Mouse (Mus musculus) neural tube, embryonic 11.5 days (tissue): ENCODE data around the gene Pth2. TPM values are rescaled to one million over a fixed set of nuclear protein-coding genes. Genes with fewer than 3 reads are reported as not detected.

Experiments
- ATAC-seq: fragments of 200-750 bp; cut with Nextera tagmentation; 2 replicates; pipeline ENCODE4 v1.8.0; 2017; ENCODE audit warnings: moderate number of reproducible peaks, mild to moderate bottlenecking, moderate TSS enrichment, moderate library complexity; ENCODE audit not compliant: insufficient read depth, low FRiP score, low TSS enrichment
- DNase-seq: peaks from one replicate; pipeline ENCODE4 v3.0.0-alpha.2; 2015; ENCODE audit warnings: low spot score
- H3K27ac ChIP-seq: fragments of 300-500 bp; sonication (generic); 2 replicates; pipeline ENCODE4 v1.5.1; 2014; ENCODE audit warnings: low read depth, mild to moderate bottlenecking, low read length
- H3K27me3 ChIP-seq: fragments of 300-500 bp; sonication (generic); 2 replicates; pipeline ENCODE4 v1.6.1; 2014; ENCODE audit warnings: mild to moderate bottlenecking, low read length, mixed read lengths; ENCODE audit not compliant: control insufficient read depth, insufficient read depth
- H3K36me3 ChIP-seq: fragments of 300-500 bp; sonication (generic); 2 replicates; pipeline ENCODE4 v1.6.1; 2014; ENCODE audit warnings: mild to moderate bottlenecking, low read length, moderate library complexity, mixed read lengths; ENCODE audit not compliant: control insufficient read depth, insufficient read depth
- H3K4me1 ChIP-seq: fragments of 300-500 bp; sonication (generic); 2 replicates; pipeline ENCODE4 v1.6.1; 2014; ENCODE audit warnings: low read length, mixed read lengths; ENCODE audit not compliant: control insufficient read depth, insufficient read depth
- H3K4me2 ChIP-seq: fragments of 300-500 bp; sonication (generic); 2 replicates; pipeline ENCODE4 v1.6.1; 2014; ENCODE audit warnings: low read depth, mild to moderate bottlenecking, moderate library complexity
- H3K4me3 ChIP-seq: fragments of 300-500 bp; sonication (generic); 2 replicates; pipeline ENCODE4 v1.5.1; 2014; ENCODE audit warnings: low read depth, low read length
- H3K9ac ChIP-seq: fragments of 300-500 bp; sonication (generic); 2 replicates; pipeline ENCODE4 v1.6.1; 2014; ENCODE audit warnings: mild to moderate bottlenecking, low read length
- H3K9me3 ChIP-seq: fragments of 300-500 bp; sonication (generic); 2 replicates; pipeline ENCODE4 v1.6.1; 2016; ENCODE audit warnings: low read length; ENCODE audit not compliant: control insufficient read depth
- WGBS: fragments of 180-500 bp; shearing (Covaris S2); extraction: QIAGEN DNeasy Blood & Tissue Kit; methylation state at CpG from one replicate; pipeline ENCODE4 v1.1.7; 2014; 5-methylcytosine and 5-hydroxymethylcytosine counted together
- polyA plus RNA-seq: library from polyadenylated mRNA; unstranded; fragments of >200 nt; fragmentation: Nextera tagmentation; extraction: Ambion mirVana; gene quantifications from 2 replicates; pipeline ENCODE4 v1.2.1, GENCODE M21; 2014

The Pth2 gene
- polyA plus RNA-seq, 1 experiment from 2014 or later = not detected

DNA sequence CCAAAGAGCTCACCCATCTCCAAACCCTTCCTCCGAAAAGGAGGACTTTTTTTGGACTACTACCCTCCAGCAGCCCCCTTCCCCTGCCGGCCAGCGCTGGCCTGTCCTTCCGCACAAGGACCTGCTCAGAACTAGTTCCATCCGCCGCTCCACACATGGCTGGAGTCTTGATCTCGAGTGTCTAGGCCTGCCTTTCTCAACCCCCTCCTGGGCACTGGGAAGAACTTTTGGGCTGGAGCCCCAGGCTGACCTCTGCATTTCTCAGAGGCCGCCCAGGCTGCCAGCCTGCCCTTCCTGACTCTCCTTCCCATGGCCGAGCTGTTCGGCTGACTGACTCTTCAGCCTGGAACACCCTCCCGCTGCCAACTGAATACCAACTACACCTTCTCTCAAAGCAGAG is 1.8 kb downstream of the Pth2 start:
- ATAC-seq = no peak
- peaks cover 79% of the 10 kb centered on the region for H3K27me3 ChIP-seq
- H3K36me3 ChIP-seq = no peaks in the 10 kb centered on the region
- peak overlapping the region; percentile 4; the same call in 1 of the 2 replicates for H3K4me3 ChIP-seq
- no peak for DNase-seq
- peaks cover 8% of the 10 kb centered on the region; the same call in 1 of the 2 replicates for H3K4me1 ChIP-seq
- WGBS = 18% methylated on average over 11 of the region's 11 CpGs
- H3K27ac ChIP-seq = no peak overlapping the region
- H3K9ac ChIP-seq = no peak overlapping the region
- no peaks in the 10 kb centered on the region for H3K9me3 ChIP-seq
- H3K4me2 ChIP-seq = peak overlapping the region; percentile 43

DNA sequence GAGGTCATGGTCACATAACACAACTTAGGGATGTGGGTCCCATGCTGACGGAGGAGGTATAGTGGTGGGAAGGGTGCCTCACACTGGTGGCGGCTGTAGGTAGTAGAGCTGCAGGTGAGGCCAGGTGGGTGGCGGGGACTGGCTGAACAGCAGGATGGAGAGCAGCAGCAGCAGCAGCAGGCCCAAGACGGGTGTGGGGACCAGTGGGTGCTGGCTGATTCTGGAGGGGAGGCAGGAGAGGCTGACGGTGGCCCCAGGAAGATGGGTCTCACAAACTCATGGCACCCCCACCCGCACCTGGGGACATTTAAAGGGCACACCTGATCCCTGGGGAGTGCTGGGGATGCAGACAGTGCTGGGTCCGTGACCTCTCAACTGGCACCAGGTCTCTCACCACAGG is 2.9 kb downstream of the Pth2 start:
- DNase-seq (no peak), ATAC-seq (no peak)
- WGBS = 71% methylated on average over 7 of the region's 7 CpGs
- Histone ChIP-seq H3K9ac (no peak overlapping the region), H3K4me1 (peaks cover 8% of the 10 kb centered on the region; the same call in 1 of the 2 replicates), H3K4me2 (no peak overlapping the region), H3K36me3 (no peaks in the 10 kb centered on the region), H3K4me3 (no peak overlapping the region), H3K27me3 (peaks cover 69% of the 10 kb centered on the region), H3K9me3 (no peaks in the 10 kb centered on the region), H3K27ac (no peak overlapping the region)

DNA sequence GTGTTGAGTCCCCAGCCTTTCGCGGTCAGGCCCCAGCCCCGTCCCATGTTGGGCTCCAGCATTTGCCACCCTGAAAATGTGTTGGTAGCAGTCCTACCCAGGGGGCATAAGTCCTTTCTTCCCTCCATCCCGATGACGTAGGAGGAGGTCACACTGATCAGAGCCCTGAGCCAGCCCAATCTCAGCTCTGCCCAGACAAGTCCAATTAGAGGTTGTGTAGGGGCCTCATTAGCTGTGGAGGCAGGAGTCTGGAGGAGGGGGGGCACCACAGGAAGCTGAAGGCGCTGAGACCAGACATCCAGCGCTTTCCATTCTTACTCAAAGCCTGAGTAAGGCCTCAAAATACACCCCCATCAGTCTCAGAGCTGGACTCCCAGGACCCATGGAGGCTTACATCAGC is 5.1 kb downstream of the Pth2 start:
- H3K4me2 ChIP-seq = no peak overlapping the region
- peaks cover 8% of the 10 kb centered on the region; the same call in 1 of the 2 replicates for H3K4me1 ChIP-seq
- ATAC-seq (no peak), DNase-seq (no peak)
- no peak overlapping the region for H3K9ac ChIP-seq
- H3K27ac ChIP-seq = no peak overlapping the region
- WGBS = 67% methylated on average over 7 of the region's 7 CpGs
- no peak overlapping the region for H3K4me3 ChIP-seq
- no peaks in the 10 kb centered on the region for H3K9me3 ChIP-seq
- H3K36me3 ChIP-seq = no peaks in the 10 kb centered on the region
- H3K27me3 ChIP-seq = peaks cover 53% of the 10 kb centered on the region

DNA sequence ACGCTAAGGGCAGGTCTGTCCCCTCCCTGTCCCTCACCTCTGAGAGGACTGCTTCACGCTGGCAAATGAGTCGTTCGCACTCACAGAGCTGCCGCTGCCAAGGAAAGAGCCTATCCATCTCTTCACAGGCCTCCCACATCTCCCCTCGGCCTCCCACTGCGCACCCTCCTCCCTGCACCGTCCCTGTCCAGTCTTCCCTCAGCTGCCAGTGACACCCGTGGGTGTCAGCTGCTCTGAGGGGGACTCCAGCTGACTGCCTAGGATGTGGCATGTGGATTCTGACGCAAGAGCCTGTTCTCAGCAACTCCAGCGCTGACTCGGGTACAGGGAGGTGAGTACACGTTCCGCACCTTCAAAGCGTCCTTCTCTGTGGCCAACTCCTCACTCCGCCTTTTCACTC is 8.8 kb downstream of the Pth2 start:
- H3K4me3 ChIP-seq = no peak overlapping the region
- H3K4me1 ChIP-seq = 0 out of 2 replicates have a peak, but pooled peaks cover 2% of the 10 kb centered on the region
- no peak overlapping the region for H3K4me2 ChIP-seq
- H3K27me3 ChIP-seq = peaks cover 16% of the 10 kb centered on the region
- no peaks in the 10 kb centered on the region for H3K9me3 ChIP-seq
- H3K9ac ChIP-seq = no peak overlapping the region
- ATAC-seq (no peak), DNase-seq (no peak)
- no peak overlapping the region for H3K27ac ChIP-seq
- H3K36me3 ChIP-seq = no peaks in the 10 kb centered on the region
- WGBS = 53% methylated on average over 16 of the region's 16 CpGs

DNA sequence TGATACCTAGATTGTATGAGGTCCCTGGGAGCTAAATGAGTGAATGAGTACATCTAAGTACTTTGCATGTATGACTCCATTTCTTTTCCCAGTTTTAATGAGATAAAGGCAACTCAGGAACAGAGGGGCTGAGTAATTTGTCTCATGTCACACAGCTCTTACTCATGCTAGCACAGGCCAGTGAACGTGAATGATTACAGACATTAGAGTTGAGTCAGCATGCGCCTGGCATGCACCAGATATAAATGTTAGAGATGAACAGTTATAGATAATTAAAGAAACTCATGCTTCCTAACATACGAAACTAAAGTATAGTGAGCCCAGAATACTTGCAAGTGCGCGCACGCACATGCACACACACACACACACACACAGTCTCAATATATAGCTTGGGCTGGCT is 9.4 kb downstream of the Pth2 start:
- no peak overlapping the region for H3K4me3 ChIP-seq
- H3K36me3 ChIP-seq = no peaks in the 10 kb centered on the region
- no peak overlapping the region for H3K4me2 ChIP-seq
- no peak for ATAC-seq
- 0 out of 2 replicates have a peak, but pooled peaks cover 2% of the 10 kb centered on the region for H3K4me1 ChIP-seq
- H3K27me3 ChIP-seq = peaks cover 11% of the 10 kb centered on the region; the same call in 1 of the 2 replicates
- no peaks in the 10 kb centered on the region for H3K9me3 ChIP-seq
- no peak overlapping the region for H3K27ac ChIP-seq
- no peak for DNase-seq
- H3K9ac ChIP-seq = no peak overlapping the region
- 93% methylated on average over 6 of the region's 6 CpGs for WGBS

DNA sequence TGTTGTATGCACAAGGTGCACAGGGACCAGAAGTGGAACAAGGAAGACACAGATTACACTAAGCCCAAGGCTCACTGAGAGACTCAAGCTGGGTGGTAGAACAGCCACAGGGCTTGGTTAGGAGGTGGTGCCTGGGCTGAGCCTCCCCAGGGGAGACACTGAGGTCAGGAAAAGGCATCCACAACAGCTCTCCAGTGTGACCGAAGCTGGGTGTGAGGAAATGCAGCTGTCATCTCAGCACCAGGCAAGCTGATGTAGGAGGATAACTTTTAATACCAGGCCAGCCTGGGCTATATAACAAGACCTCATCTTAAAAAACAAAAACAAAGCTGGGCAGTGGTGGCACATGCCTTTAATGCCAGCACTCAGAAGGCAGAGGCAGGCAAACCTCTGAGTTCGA is 10.4 kb downstream of the Pth2 start:
- no peak overlapping the region for H3K27ac ChIP-seq
- no peak overlapping the region for H3K9ac ChIP-seq
- H3K27me3 ChIP-seq = peaks cover 7% of the 10 kb centered on the region; the same call in 1 of the 2 replicates
- no peak overlapping the region for H3K4me2 ChIP-seq
- H3K4me1 ChIP-seq = 0 out of 2 replicates have a peak, but pooled peaks cover 2% of the 10 kb centered on the region
- 73% methylated on average over 2 of the region's 2 CpGs for whole genome bisulfite sequencing
- ATAC-seq (no peak), DNase-seq (no peak)
- H3K9me3 ChIP-seq = no peaks in the 10 kb centered on the region
- H3K36me3 ChIP-seq = no peaks in the 10 kb centered on the region
- no peak overlapping the region for H3K4me3 ChIP-seq

DNA sequence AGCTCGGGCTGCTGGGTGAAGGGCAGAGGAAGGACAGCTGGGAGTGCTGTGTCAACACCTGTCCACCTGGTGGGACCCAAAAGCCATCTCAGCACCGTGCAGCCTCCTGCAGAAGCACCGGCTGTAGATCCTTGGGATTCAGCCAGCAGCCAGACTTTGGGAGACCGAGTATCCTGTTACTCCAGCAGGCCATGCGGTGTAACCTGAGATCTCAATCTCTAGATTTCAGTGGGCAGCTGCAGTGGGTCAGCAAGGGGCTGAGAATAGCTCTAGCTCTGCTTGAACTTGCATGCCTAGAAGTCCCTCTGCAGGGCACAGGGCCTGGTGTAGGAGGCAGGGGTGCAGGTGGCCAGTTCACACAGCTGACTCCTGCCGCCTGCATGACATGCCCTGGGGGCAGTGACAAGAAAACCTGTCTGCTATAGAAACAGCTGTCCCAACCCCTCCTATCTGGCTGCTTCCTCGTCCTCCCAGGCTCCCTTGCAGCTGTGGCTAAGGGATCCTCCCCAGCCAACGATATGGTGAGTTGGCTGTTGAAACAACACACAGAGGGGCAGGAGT is 11.1 kb downstream of the Pth2 start:
- WGBS = 19% methylated on average over 8 of the region's 8 CpGs
- H3K4me2 ChIP-seq = no peak overlapping the region
- H3K9me3 ChIP-seq = no peaks in the 10 kb centered on the region
- H3K36me3 ChIP-seq = no peaks in the 10 kb centered on the region
- ATAC-seq = no peak
- H3K27ac ChIP-seq = no peak overlapping the region
- H3K4me3 ChIP-seq = no peak overlapping the region
- H3K4me1 ChIP-seq = 0 out of 2 replicates have a peak, but pooled peaks cover 2% of the 10 kb centered on the region
- H3K9ac ChIP-seq = no peak overlapping the region
- peaks cover 7% of the 10 kb centered on the region; the same call in 1 of the 2 replicates for H3K27me3 ChIP-seq
- DNase-seq = peak; percentile 34

DNA sequence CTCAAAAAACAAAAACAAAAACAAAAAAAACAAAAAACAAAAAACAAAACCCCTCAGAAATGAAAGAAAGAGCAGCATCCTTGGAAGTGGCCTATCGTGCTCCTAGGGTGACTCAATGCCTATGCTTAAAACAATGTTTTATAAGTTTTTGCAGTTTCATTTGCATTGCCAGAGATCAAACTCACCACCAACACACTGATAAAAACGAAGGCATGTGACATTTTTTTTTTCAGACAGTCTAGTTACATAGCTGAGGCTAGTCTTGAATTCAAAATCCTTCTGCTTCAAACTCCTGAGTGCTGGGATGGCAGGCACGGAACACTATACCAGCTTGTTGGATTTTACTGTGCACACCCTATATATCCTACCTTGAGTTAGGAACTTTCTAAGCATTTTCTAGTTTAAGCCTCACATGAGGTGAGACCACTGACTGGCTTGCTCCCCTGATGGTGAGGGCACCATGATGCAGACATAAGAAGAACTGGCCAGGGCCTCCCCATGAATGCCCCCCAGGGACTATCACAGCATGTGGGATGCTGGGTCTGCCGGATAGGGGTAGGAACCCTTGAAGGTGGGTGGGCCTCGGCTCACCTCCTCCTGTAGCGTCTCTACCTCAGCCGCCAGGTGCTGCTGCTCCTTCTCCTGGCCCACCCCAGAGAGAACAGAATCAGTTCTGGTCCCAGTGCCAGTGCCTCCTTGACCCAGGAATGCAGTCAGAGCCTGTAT is 12.0 kb downstream of the Pth2 start:
- Histone ChIP-seq H3K27ac (no peak overlapping the region), H3K4me1 (0 out of 2 replicates have a peak, but pooled peaks cover 2% of the 10 kb centered on the region), H3K4me2 (no peak overlapping the region), H3K4me3 (no peak overlapping the region), H3K36me3 (no peaks in the 10 kb centered on the region), H3K9ac (no peak overlapping the region), H3K9me3 (no peaks in the 10 kb centered on the region), H3K27me3 (peaks cover 7% of the 10 kb centered on the region; the same call in 1 of the 2 replicates)
- 85% methylated on average over 7 of the region's 7 CpGs for WGBS
- no peak for ATAC-seq
- no peak for DNase-seq

DNA sequence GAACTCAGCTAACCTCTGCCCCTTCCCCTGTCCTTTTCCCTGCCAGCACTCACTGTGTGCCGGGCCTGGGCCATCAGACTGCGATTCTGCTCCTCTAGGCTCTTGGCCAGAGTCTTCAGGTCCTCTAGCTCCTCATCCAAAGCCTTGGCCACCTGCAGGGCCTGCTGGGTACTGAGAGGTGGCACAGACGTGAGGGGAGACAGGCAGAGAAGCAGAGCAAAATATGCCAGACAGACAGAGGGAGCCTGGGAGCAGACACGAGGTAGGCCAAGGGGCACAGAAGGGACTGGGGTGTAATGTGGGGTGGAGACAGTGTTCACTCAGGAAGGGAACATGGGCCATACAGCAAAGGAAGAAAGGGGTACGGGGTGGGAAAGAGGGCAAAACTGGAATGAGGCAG is 12.6 kb downstream of the Pth2 start:
- 72% methylated on average over 5 of the region's 5 CpGs for WGBS
- H3K4me1 ChIP-seq = 0 out of 2 replicates have a peak, but pooled peaks cover 2% of the 10 kb centered on the region
- H3K27ac ChIP-seq = no peak overlapping the region
- 0 out of 2 replicates have a peak overlapping the region, but pooled peaks have one; percentile 10 for H3K9ac ChIP-seq
- DNase-seq (no peak), ATAC-seq (no peak)
- H3K4me3 ChIP-seq = no peak overlapping the region
- H3K9me3 ChIP-seq = no peaks in the 10 kb centered on the region
- H3K4me2 ChIP-seq = no peak overlapping the region
- H3K36me3 ChIP-seq = no peaks in the 10 kb centered on the region
- H3K27me3 ChIP-seq = peaks cover 7% of the 10 kb centered on the region; the same call in 1 of the 2 replicates
